ENCODE assay signal across 18 mouse cellular contexts in the genomic region with DNA sequence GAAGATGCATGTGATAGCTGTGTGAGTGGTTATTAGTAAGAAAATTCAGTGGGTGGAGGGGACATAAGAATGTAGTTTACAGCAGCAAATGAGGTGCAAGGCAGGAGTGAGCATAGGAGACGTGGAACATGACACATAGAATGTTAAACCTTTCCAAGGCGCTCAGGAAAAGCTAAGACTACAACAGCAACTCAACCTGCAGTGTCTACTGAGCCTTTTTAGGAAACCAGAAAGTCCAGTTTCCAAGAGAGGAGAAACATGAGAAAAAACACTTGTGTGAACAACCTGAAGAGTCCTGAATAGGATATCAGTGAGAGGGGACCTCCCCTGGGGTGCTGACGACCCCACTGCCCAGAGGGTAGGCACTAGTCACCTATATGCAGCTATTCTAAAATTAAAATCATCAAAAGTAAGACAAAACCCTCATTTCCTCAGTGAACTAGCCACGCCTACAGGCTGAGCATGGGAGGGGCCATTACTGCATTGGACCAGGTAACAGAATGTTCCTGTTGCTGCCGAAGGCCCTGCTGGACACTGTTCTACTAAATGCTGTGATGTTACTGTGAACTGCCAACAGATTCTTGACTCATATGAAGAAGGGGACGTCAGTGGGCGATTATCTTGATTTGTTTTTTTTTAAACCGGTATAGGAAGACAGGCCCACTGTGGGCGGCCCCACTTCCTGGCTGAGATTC.
"Had no signal": no experiment of that assay in that cellular context is flagged by ENCODE, and none has a peak within 500 bp of the region (broad histone marks: within the 10 kb centered on the region; RNA-seq: fewer than 3 reads in every experiment).

No protein-coding gene starts in this region.

- H3K9me3 ChIP-seq: liver, embryonic 12.5 days; midbrain, embryonic 10.5 days; midbrain, embryonic 12.5 days; neural tube, embryonic 13.5 days; neural tube, embryonic 15.5 days had no signal

- H3K4me1 ChIP-seq: liver, embryonic 12.5 days; midbrain, embryonic 12.5 days; neural tube, embryonic 13.5 days; neural tube, embryonic 15.5 days had no signal

- H3K27me3 ChIP-seq: liver, embryonic 12.5 days; midbrain, embryonic 12.5 days; neural tube, embryonic 13.5 days; neural tube, embryonic 15.5 days had no signal

- H3K27ac ChIP-seq: liver, embryonic 12.5 days; liver, embryonic 14.5 days; midbrain, embryonic 10.5 days; midbrain, embryonic 12.5 days; neural tube, embryonic 13.5 days; neural tube, embryonic 15.5 days had no signal

- H3K4me2 ChIP-seq: liver, embryonic 12.5 days; midbrain, embryonic 12.5 days; neural tube, embryonic 13.5 days; neural tube, embryonic 15.5 days had no signal

- H3K9ac ChIP-seq: liver, embryonic 12.5 days; liver, embryonic 14.5 days; midbrain, embryonic 12.5 days; neural tube, embryonic 13.5 days; neural tube, embryonic 15.5 days had no signal

- ATAC-seq: liver, embryonic 12.5 days; midbrain, embryonic 16.5 days had no signal

- DNase-seq: liver; midbrain, embryonic 14.5 days; retina, postnatal 1 day; right cerebral cortex, adult 18-20 months; right cerebral cortex, postnatal 25 days; right cerebral cortex, postnatal 4 days; spleen, adult 18-20 months; thymus, adult 18-20 months; thymus, postnatal 14 days; thymus, postnatal 36 days had no signal

- H3K4me3 ChIP-seq: liver, embryonic 12.5 days; midbrain, embryonic 10.5 days; midbrain, embryonic 12.5 days; myocyte; neural tube, embryonic 13.5 days; neural tube, embryonic 15.5 days had no signal

- H3K36me3 ChIP-seq: liver, embryonic 12.5 days; midbrain, embryonic 10.5 days; midbrain, embryonic 12.5 days; neural tube, embryonic 13.5 days; neural tube, embryonic 15.5 days had no signal
